Mouse (Mus musculus) erythroblast, adult 5-6 weeks (primary cell): Measurements from ENCODE around the gene Ankfy1. TPM values are rescaled to one million over a fixed set of nuclear protein-coding genes. Genes with fewer than 3 reads are reported as not detected.
A peak's percentile ranks its signal among the peaks of the same experiment; 100 is the strongest.

Source experiments
- ATAC-seq: replicated peaks from 2 replicates; pipeline ENCODE4 v1.8.0; 2016; ENCODE audit warnings: moderate number of reproducible peaks, mild to moderate bottlenecking, moderate TSS enrichment, inconsistent platforms; ENCODE audit not compliant: poor library complexity, low FRiP score, severe bottlenecking
- total RNA-seq, 2 experiments: library from RNA; stranded (forward) in 1 of 2; stranded (reverse) in 1 of 2; fragments of 150-400 nt in 1 of 2; fragments of 200-764, 138-1000 nt in 1 of 2; gene quantifications; 2 replicates each; pipeline versions ENCODE4 v1.2.3 to v1.2.4; 2015 to 2017; ENCODE audit warnings: low replicate concordance in 2 of 2

The Ankfy1 gene
- total RNA-seq (2015; ENCODE audit: low replicate concordance), result 28.0 and 45.5 TPM in 2 replicates
- 37.1 and 51.4 TPM in 2 replicates for total RNA-seq (2017; ENCODE audit: low replicate concordance)

GRCm38 (mm10) chr11:72689551-72690510, at the start of gene Ankfy1:
Gene Ankfy1, plus strand, starts transcription at chr11:72690006.
- peak; percentile 85 for ATAC-seq

- no peak for ATAC-seq
Observed at GRCm38 (mm10) chr11:72642730-72643129, 47.1 kb upstream of the Ankfy1 start.

DNA sequence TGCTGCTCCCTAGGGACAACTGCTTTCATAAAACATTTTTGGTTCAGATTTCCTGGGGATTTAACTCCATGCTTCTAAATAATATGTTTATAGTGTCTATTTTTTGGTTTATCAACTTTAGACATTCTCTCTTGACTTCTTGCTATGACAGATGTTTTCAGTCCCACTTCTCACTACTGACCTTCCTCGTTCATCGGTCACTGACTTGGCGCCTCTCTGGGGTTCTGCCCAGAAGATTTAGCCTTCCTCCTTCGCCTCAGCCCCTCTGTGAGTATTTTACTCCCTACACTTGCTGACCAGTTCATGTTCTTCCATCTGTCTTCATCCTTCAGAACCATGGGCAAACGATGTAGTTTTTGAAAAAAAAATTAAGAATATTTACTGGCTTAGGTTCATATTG, 44.4 kb upstream of the Ankfy1 start:
- ATAC-seq, result no peak

GRCm38 (mm10) chr11:72650347-72650746, 39.5 kb upstream of the Ankfy1 start:
- no peak for ATAC-seq

GRCm38 (mm10) chr11:72659918-72660317, 29.9 kb upstream of the Ankfy1 start:
- peak; percentile 46; the same call in 1 of the 2 replicates for ATAC-seq

GRCm38 (mm10) chr11:72660359-72660758, 29.4 kb upstream of the Ankfy1 start:
- ATAC-seq, result no peak

GRCm38 (mm10) chr11:72664641-72665040, 25.2 kb upstream of the Ankfy1 start:
- no peak for ATAC-seq

DNA sequence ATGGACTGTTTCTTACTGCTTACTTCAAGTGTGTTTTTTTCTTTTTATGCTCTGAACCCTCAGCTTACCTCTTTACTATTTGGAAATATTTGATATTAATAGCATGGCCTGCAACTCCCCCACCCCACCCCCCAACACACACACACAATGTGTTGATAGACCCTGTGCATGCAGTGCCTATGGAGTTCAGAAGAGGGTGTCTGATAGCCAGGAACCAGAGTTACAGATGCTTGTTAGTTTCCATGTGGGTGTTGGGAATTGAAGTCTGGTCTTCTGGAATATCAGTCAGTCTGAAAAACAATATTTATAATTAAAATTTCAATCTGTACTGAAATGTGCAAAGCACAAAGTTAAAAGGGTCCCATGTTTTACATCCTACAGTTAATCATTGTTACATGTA, 19.2 kb upstream of the Ankfy1 start:
- ATAC-seq, result no peak

GRCm38 (mm10) chr11:72671294-72671988, 18.4 kb upstream of the Ankfy1 start:
- ATAC-seq, result no peak

DNA sequence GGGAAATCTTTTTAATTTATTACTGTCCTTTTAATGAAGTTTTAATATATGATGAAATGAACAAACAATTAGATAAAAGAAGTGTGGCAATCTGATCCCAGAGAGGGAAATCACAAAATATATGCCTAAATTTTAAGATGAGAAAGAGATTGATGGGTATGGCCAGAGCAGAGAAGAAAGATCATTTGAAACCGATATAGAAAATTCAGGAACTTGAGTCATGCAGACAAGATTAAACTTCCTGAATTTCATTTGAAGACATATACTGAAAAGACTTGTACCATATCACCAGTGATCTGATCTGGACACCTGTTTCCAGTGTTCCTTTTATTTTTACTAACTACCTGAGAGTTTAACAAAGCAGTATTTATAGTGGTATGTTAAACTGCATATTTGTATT, 17.4 kb upstream of the Ankfy1 start:
- ATAC-seq, result no peak

DNA sequence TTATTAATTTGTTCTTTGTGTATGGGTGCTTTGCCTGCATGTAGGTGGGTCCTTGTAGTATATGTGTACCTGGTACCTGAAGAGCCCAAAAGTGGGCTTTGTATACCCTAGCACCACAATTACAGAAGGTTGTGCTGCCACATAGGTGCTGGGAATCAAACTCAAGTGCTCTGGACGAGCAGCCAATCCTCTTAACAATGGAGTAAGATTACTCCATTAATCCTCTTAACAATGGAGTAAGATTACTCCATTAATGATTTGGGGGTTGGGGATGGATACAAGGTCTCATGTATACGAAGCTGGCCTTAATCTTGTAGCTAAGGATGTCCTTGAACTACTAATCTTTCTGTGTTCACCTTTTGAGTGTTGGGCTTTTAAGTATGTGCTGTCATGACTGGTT, 14.5 kb upstream of the Ankfy1 start:
- ATAC-seq, result 0 out of 2 replicates have a peak, but pooled peaks have one; percentile 30

GRCm38 (mm10) chr11:72680726-72681125, 9.1 kb upstream of the Ankfy1 start:
- ATAC-seq, result no peak

DNA sequence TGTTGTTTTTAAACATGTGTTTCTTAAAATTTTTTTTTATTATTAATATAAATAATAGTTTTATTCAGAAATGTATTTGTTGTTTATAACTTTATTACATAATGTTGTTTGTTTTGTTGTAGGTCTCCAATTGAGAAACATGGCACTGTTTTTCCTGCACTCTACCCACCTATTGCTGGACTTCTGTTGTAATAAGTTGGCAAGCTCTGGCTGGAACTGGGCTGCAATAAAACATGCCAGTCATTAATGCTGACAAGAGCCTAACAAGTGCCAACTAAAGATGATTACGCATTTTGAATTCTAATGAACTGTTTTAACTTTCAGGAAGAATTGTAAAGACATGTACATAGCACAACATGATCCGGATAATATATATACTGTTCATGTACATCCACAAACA, 6.4 kb upstream of the Ankfy1 start:
- no peak for ATAC-seq

DNA sequence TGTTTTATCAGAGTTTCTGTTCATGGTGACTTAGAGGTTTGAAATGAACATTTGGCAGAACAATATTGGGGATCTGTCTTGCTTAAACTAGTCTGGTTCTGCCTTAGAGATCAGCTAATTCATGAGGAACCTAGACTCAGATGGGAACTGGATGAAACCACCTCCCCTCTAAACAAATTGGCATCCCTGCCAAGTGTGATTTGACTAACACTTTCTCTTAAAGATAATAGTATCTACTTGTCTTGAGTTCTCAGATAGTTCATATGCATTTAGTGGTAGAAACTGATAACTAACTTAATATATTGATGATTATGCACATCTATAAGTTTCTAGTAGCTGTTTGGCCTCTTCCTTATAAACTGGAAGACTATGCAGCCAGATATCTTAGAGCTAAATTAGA, 3.1 kb upstream of the Ankfy1 start:
- no peak for ATAC-seq

DNA sequence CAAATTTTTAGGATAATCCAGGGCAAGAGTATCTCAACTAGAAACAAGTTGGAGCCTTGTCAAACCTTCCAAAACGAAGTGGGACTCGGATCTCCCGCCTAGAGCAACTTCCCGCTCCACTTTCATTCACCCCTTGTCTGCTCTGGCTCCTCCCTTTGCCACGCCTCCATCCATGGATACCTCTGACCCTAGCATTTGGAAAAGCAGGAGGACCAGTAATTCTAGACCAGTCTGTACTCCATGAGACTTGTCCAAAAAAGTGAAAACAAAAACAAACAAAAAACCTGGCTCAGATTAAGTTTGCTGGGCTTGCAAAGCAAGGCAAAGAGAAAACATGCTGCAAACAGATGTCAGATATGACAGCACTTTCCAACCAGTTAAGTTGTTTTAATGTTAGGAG, 1.6 kb upstream of the Ankfy1 start:
- ATAC-seq, result peak; percentile 51

DNA sequence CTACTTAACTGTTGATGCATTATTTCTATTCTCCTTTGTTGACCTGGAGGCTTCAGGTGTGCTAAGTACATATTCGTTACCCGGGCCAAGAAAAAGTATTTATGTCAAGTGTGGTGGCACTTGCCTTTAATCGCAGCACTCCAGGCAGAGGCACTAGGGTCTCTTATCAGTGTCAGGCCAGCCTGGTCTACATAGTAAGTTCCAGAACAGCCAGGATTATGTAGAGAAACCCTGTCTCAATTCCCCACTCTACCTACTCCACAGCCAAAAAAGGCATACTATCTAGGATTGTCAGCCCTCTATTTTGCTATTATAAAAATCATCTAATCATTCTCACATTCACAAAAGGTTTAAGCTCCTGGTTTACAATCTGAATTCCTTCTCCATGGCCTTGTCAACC, 691 bp upstream of the Ankfy1 start:
- peak; percentile 72 for ATAC-seq

- ATAC-seq, result no peak
Observed at GRCm38 (mm10) chr11:72692353-72692752, 2.5 kb downstream of the Ankfy1 start.

DNA sequence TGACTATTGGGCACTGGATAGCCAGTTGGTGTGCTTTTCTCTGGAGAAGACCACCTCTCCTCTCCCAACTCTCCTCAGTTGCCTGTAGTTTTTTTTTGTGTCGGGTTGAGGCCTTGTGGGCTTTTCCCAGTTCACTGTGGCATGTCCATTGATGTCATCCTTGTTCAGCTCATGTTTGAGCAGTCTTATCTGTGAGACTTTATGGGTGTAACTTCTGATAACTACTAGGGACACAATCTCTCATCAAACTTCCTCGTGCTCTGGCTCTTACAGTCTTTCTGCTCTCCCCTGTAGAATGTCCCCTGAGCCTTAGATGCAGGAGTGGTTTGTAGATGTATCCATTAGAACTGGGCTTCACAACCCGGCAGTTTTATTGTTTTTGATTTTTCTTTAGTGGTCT, 5.2 kb downstream of the Ankfy1 start:
- no peak for ATAC-seq

DNA sequence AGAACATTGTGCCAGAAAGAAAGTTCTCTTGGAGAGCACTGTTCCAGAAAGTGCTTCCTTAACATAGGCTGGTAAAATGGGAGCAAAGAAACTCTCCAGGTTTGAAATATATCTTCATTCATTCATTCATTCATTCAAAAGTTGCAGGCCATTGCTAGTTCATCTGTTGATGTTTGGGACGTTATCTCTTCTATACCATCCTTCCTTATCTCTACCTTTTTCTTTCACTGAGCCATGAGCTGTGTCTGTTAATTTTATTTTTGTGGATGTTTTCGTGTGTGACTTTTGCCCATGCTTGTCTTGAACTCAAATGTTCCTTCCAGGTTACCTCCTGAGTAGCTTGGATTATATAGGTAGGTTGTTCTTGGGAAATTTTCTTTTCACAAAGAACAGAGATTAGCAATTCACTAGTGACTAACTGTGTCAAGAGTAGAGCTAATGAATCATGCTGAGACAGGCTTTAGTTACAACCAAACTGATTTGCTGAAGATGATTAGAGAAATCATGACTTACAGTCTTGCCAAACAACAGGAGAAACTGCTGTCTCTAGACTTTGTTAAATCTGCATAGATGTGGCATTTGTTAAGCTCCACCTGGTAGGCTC, 6.7 kb downstream of the Ankfy1 start:
- ATAC-seq, result no peak

DNA sequence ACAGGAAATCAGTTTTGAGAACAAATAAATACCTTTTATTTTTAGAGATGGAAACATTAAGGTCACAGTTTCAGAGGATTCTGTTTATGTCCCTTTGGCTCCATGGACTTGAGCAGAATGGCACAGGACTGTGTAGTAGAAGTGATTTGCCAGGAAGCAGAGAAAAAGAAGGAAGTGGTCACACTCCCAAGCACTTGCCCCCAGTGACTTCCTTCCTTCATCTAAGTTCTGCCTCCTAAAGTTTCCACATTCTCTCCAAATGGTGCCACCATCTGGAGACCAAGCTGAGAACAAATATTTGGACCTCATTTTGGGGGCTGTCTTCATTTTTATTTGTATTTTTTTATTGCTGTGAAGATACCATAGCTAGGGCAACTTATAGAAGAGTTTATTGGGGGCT, 7.5 kb downstream of the Ankfy1 start:
- ATAC-seq, result no peak
